Mouse (Mus musculus): ENCODE measurements around the gene Itpk1. TPM values are rescaled to one million over a fixed set of nuclear protein-coding genes. Genes with fewer than 3 reads are reported as not detected.
"Not testable (repeated sequence)": the region's sequence is repeated elsewhere in the genome, so short reads cannot be mapped to it uniquely, and the experiment has no call there.

Gene Itpk1
- polyA plus RNA-seq, 2 experiments from 2014 or later: 16.2 to 18.4 TPM

DNA sequence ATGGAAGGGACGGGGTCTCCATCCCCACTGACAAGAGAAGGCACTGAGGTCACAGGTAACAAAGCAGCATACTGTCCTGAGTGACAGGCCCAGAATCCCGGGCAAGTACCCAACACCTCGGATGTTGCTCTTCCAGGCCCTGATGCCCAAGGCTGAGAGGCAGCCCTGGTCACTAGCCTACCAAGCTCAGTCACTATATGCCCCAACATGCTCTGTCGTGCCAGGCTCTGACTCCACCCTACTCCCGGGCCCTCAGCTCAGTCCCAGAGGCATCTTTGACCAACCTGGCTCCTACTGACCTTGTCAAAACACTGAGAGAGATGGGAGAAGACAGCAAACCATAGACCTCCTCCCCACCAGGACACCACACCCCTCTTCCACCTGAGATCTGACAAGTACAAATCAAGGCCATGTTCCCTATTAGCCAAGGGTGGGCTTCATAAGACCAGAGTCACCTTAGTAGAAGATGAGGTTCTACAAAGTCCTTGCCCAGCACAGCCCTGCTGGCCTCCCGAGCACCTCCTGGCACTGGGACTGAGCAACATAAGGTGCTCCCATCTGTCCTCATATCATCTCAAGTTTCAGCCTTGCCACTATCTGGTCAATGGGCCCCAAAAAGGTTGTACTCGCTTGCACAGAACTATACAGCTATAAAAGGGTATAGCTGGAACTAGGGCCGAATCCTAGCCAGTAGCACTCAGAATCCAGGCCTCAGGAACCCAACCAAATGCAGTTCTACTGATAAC is 43.7 kb downstream of the Itpk1 start:
- no peak for ATAC-seq

DNA sequence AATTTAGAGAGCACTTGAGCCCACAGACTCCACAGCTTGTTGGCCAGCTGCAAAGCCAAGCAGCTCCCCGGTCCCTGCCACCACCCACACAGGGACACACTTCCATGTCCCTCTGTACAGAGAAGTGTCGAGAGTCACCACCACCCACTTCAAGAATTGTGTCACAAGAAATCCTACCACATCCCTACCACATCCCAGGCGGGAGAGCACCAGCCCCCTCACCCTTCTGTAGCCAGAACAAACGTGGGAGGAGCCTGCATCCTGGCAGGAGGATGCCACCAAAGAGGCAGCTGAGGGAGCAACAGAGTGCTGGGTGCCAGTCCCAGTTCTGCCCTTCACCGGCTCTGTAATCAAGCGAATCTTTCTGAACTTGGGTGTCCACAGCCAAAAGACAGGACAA is 51.7 kb downstream of the Itpk1 start:
- peak; percentile 18 for ATAC-seq

DNA sequence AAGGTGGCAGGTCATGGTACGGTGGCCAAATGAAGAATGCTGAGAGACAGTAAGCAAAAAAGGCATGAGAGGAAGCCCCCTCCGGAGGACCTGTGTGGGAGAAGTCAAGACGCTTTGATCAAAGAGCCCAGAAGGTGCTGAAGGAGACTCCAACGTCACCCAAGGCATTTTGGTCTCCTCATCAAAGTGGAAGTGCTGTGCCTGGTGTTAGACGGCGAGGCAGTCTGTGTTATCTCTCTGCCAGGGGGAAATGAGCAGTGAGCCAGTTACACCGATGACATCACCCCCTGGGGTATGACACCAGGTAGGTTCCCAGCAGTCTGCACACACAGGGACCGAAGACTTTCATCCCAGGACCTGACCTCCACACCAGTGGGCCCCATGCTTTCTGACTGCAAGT is 52.3 kb downstream of the Itpk1 start:
- peak; percentile 72 for ATAC-seq

DNA sequence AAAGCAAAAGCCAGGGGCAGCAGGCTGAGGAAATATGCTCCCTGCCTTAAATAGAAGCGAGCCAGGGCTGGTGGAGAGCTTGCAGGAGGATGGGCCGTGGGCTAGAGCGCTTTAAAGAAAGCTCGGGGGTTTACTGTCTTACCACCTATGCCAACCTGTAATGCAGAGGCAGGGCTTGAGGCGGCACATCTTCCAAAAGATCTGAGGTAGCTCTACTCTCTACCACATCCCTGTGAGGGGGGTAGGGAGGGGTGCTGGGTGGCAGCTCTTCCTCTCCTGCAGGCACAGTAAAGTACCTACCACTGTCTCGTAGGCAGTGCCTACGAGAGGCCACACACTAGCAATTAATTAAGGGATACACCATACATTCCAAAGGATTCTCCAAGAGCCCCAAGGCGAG is 52.9 kb downstream of the Itpk1 start:
- peak; percentile 76 for ATAC-seq

DNA sequence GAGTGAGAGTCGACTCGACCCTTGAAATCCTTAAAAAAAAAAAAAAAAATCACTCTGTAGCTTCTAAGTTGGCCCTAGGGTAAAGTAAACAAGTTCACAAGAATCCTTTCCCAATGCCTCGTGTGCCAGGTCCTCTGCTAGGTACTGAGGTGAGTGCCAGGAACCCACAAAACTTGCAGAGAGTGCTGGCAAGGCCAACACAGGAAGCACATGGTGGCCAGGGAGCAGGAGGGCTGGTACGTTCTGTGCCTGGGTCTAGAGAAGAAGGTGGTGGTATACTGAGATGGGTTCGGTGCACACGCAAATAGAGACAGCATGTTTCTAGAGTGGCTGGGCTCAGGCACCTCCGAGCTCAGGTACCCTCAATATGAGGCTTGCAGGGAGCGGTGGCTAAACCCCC is 53.3 kb downstream of the Itpk1 start:
- ATAC-seq: no peak

DNA sequence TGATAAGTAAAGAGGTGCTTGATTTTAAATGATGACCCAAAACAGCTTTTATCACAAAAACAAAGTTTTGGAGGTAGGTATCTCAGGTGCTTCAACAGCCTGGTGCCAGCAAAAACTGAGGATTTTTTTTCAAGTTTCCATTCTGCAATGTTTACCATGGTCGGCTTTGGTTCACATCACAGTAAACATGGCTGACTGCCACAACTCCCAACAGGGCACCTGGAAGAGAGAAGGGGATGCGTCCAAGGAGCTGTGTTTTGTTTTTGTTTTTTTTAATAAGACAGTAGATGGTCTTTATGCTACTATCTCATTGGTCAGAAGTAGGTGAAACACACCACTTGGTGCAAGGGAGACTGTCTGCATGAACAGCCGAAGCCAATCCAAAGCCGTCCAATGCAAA is 54.1 kb downstream of the Itpk1 start:
- ATAC-seq: no peak

DNA sequence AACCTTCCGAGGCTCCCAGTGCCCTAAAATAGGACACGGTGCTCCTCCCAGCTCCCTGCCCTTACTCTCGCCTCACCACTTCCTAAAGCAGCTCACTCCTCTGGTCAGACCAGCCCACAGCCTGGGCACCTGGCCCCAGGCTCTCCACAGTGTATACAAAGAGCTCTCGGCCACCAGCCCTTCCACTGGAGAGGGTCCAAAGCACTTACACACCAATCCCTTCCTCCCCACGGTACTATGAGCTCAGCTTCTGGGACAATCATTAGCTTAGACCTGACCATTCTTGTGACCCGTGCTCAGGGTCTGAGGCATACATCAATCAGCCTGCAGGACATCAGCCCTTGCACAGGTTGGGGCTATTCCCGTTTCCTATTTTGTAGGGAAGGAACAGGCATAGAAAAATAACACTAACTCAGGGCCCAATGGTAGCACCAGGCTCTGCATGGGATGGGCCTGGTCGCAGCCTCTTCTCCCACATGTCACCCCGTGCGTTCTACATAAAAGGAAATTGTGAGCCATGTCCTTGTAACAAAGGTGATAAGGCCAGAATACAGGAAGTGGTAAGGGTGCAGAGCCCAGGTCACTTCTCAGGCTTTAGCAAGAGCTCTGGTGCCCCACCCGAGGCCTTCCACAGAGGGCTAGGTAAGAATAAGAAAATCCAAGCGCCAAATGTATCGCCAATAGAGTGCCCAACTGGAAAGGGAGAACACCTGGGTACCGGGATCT is 56.7 kb downstream of the Itpk1 start:
- ATAC-seq: no peak

DNA sequence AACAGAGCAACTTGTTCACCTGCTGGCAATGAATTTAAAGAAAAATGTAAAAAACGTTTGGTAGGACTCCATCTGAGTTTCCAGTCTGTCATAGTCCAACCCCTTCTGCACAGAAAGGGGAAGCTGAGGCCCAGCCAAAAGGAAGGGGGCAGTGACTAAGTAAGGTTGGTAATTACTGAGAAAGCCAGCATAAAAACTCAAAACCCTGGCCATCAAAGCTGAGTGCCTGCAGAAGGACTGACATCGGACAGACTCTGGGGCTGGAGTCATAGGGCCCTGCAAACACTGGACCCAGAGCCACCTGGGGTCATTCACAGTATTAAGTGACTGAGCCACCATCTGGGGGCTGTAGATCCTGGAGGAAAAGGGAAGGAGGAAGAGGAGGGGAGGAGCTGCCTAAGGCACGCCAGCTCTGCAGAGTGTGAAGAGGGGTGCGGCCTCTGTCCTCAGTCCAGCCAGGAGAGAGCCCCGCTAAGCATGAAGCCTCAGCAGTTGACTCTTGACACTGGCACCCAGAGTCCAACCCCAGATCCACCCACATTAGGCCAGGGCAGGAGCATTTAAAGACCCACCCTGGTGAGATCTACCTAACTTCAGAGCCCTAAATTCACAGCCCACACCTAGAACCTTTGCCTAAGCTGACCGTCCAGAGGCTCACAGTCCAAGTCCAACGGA is 58.0 kb downstream of the Itpk1 start:
- no peak for ATAC-seq

DNA sequence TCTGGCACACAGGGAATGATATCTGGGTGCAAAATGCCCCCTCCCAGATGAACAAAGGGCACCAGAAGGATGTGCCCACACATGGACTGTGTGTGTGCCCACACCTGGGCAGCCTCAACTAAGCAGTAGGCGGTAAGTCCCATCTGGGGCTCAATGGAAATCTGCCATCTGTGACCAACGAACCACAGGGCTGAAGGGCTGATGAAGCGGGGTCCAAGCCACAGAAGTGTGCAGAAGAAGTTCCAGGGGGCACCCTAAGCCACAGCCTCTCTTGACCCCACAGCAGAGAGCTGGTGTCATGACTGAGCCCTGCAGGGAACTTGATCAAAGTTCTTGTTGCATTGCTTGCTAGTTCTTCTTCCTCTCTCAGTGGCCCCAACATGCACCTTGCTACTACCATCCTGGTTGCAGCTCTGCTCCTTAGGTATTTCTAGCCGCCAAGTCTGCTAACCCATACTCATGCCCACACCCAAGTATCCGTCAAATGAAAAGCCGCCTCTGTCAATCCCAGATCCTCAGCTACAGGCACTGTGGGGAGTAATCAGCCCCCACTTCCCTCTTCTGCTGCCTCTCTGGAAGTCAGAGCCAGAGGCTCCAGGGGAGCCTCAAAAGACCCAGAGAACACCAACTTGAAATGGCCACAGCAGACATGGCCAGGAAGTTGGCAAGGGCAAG is 58.7 kb downstream of the Itpk1 start:
- ATAC-seq: no peak

DNA sequence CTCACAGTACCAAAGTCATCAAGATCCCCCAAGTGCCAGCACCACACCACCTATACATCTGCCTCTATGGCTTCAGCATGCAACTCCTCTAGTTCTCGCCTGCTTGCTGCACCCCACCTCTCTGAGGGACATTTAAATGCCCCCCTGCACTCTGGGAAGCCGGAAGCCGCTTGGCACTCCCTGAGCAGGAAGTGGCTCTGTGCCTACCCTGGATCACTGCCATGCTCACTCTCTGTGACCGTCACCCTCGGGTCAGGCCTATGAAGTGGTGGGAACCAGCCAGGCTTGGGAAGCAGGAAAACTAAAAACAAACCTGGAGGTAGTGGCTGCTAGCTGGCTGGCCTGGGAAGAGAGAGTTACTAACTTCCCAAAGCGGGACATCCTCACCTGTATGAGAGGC is 61.4 kb downstream of the Itpk1 start:
- ATAC-seq: no peak

DNA sequence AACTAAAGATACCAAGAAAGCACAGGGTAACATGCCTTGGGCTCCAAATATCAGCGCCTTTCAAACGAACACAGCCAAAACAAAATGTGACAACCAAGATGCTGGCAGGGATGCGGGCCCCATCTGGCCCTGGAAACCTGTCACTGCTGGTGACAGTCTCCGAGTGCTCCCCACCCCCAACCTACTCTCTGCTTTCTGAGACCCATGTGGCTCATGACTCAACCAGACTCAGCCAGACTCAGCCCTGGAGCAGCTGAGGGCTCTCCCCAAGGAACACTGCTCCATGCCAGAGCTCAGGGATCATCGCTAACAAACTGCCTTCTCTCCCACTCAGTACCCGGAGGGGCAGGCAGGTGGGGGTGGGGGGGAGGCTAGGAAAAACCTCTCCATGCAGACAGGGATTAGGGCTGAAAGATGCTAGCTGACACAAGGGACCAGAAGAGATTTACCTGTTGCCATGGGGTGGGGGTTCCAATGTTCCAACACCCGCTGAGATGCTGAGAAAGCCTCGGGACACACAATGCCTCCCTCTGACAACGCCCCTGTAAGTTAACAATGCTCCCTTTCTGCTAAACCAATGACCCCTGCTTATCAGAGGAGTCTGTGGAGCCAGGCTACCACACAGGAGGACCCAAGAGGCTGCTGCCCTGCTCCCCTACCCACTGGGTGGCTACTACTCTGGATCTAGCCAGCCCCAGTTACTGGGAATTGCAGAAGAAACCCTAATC is 64.1 kb downstream of the Itpk1 start:
- ATAC-seq: no peak

DNA sequence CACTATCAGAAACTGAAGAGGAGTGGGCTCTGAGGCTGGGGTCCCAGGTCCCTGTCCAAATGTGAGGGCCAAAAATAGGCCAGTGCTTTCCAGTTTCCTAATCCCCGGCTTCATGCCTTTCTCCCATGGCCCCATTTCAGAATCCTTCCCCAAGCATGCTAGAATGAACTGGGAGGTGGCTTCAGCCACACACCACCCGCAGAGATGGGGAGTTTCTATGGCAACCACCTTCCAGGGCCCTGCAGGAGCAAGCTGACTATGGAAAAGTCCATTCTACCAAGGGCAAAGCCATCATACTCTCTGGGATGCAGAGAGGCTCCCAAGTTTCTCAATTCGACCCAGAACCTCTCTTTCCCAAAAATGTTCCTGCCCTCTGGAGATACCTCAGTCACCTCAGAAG is 65.9 kb downstream of the Itpk1 start:
- ATAC-seq: no peak

DNA sequence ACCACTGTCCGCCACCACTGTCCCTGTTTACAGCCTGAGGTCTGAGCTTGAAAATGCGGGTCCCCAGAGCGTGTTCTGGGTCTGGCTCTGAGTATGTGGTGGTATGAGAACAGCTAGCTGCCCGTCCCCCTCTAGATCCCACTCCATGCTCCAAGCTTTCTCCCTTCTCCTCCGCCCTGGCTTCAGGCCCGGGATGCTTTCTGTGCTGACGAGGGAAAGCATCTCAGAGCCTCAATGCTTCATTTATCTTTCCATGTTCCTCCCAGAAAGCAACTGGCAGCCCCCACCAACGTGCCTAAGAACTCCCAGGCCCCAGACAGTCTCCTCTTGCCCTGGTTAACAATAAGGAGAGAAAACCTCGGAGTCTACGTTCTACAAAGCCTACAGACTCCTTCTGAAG is 67.5 kb downstream of the Itpk1 start:
- no peak for ATAC-seq

DNA sequence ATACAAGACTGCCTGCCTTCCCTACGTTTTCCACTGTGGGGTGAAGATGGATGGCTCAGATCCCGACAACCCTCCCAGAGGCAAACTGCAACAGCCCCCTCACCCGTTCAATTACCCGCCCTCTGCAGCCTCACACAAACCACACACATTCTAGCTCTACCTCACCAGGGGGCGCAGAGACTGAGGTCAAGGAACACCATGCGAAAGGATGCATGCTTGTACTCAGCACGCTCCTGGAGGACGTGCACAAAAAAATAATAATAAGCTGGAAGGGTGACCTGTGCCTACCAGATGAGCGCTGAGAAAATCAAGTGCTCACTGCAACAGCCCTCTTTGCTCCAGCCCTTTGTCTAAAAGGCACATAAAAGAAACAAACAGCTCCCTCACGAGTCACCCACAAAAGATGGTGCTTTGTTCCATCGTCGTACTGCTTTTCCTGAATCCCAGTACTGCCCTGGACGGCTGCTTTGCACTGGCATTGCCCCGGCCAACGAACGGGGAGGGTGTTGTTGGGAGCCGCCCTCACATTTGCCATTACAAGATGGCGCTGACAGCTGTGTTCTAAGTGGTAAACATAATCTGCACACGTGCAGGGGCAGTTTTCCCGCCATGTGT is 70.2 kb downstream of the Itpk1 start:
- ATAC-seq: no peak

DNA sequence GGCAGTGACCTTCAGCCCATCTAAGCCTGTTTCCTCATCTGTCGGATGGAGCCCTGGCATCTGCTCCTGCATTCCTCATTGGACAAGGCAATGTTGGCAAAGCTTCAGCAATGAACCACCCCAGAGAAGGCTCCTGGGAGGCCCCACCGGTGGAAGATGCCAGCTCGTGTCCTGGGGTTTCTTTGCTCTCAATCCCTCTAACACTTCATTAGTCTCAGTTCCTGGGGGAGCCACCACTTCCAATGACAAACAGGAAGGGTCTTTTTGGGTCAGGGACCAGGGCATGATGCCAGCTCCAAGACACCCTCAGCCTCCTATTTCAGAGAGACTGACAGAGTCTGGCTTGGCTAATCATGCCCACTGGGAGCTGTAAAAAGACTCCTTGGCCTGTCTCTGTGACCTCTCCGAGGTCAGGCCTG is 71.6 kb downstream of the Itpk1 start:
- no peak for ATAC-seq

DNA sequence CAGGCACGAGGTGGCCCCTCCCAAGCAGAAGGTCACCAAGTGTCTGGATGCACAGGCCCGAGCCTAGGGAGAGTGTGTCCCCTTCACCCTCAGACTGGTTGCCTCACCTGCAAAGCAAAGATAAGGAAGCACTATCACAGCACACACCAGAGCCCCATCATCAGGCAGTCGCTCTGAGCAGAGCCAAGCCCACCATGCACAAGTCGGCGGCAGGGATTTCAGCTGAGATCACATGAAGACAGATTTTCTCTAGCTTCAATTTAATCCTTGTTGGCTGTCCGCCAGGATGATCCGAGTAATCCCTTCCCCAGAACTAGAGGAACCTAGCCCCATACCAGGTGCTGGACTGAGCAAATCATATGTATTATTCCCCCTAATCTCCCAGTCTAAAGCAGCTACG is 73.0 kb downstream of the Itpk1 start:
- ATAC-seq: no peak

DNA sequence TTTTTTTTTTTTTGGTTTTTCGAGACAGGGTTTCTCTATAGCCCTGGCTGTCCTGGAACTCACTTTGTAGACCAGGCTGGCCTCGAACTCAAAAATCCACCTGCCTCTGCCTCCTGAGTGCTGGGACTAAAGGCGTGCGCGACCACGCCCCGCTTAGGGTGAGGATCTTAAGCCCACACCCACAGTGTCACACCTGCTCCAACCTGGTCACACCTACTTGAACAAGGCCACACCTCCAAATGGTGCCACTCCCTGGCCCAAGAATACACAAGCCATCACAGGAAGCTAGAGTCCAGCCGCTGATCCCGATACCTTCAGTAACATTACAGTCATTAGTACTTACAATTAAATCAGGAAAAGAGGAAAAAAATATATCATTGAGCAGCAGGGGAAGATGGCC is 74.3 kb downstream of the Itpk1 start:
- ATAC-seq: not testable (repeated sequence)

DNA sequence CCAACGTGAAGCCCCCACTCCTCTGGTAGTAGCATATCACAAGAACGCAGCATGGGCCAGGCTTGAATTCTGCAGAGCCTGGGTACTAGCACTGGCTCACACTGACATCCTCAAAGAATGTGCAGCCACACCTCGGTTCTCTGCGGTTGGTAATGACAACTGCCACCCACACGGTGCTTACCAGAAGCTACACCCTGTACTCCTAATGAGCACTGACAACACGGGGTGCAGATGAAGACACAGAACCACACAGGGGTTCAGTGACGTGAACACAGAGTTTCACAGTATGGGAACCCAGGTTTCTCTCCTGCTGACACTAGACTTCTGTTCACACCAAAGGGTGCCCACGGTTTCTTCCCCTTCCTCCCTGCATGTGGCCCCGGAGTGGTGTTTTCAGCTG is 76.5 kb downstream of the Itpk1 start:
- peak; percentile 93 for ATAC-seq

DNA sequence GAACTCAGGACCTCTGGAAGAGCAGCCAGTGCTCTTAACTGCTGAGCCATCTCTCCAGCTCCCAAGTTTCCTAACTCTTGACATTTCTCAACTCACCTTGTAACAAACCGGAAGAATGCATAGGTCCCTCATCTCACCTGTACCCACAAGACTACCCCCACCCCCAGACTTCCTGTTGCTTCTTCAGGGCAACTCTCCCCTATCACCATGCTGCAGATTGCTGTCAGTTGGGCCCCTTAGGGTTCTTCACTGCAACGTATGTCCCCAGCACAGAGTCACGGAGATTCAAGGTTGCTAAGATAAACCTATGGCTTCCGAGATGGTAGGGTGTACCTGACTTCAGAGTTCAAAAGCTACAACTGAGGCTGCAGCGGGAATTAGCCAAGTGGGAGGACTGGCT is 77.2 kb downstream of the Itpk1 start:
- peak; percentile 72 for ATAC-seq

DNA sequence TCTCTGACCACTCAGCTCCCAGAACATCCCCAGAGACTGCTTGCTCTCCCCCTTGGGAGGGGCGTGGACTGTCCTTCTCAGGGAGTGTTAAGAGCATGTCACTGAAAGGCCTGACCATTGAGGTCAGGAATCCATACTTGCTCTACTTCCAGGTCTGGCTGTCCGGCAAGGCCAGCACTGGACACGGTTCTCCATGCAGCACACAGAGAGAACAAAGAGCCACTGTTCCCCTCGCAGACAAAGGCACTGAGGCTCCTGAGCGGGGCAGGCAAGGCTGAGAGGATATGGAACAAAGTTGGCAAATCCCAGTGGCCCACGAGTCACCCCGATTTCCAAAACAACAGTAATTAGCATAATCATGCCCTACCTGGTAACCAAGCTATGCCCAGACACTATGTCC is 77.9 kb downstream of the Itpk1 start:
- no peak for ATAC-seq

DNA sequence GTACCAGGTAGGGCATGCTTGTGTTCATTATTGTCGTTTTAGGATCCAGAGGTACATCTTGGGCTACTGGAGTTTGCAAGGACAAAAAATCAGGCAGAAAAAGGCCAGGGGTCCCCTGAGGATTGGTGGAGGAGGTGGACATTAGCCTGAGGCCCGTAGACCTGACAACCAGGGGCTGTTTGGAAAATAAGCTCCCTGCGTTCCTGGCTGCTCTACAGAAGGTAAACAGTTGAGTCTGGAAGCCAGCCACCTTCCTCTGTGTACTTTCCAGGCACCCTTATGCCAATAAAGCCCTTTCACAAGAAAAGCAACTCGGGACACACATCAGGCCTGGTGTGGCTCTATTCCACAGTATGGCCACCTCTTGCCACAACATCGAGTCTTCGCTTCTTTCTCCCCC is 79.0 kb downstream of the Itpk1 start:
- ATAC-seq: no peak

DNA sequence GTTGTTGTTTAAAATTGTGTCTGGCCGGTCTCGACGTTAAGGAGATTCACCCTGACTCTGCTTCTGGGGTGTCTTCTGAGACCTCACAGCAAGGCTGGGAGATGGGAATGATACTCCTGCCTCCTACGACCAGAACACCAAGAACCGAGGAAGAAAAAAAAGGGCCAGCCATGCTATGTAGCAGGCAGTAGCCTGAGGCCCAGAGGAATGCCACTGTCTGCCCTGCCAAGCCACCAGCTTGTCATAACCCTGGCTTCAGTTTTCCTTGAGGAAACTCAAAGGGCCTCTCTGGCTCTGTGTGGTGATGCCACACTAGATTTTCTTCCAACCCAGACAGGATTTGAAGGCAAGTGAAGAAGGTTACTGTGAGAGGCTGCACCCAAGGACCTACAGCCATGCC is 79.6 kb downstream of the Itpk1 start:
- no peak for ATAC-seq
